Mouse (Mus musculus): ENCODE measurements at regions not wholly inside any gene's neighbourhood (a gene's known extent, or its start where the extent isn't known, plus 50 kb on each side); places are given as distances from the start of the nearest gene placed in this dataset.

DNA sequence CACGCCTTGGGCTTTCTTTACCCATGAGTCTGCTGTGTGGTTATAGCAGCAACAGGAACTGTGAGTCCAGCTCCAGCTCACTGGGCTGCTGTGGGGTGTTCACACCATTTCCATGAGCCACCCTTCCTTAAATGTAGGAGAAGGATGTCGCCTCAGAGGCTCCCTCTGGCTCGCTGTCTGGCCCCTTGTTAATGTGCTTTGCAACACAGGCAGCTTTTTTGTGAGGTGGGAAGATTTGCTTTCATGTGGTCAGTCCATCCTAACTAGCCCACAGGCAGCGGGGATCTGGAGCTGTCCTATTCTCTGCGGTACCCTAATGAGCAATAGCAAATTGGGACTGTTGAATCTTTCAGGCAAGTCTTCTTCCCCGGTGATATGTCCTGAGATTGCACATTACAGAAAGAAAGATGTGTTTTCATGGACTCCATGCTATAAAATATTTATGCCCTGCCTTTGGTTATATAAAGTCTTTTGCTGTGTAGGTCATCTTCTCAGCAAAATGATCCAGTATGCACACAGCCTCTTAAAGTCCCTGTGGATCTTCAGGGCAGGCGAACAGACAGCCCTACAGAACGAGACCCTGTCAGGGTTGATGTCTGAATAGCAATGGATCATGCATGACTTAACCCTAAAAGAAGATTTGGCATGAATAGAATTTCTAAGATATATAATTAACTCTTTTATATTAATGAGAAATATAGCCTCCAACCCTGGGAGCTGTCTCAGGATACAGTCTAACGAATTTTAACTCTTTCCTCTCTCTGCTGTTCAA is 359.8 kb downstream of the Slc4a3 start:
- no peak for TF ChIP-seq EP300 (IDR thresholded peaks at IDR 0.05; ENCODE audit: low read depth)
- TF ChIP-seq CTCF (IDR thresholded peaks at IDR 0.05; ENCODE audit: low read depth) = no peak
- Histone ChIP-seq H3K4me1 (ENCODE audit: insufficient read depth) (no peaks in the 10 kb centered on the region), H3K27me3 (ENCODE audit: insufficient read depth, low read length) (no peaks in the 10 kb centered on the region), H3K9me3 (ENCODE audit: low read length) (no peaks in the 10 kb centered on the region), H3K27ac (ENCODE audit: low read depth) (no peak overlapping the region), H3K4me2 (ENCODE audit: low read depth, low read length) (no peak overlapping the region), H3K9ac (replicated peaks) (no peak overlapping the region), H3K4me3 (ENCODE audit: low read depth, low read length) (no peak overlapping the region), H3K36me3 (replicated peaks; ENCODE audit: insufficient read depth, low read length) (no peaks in the 10 kb centered on the region)
- WGBS (ENCODE audit: insufficient replicate concordance) = 71% methylated on average over 9 of the region's 9 CpGs
- no peak for ATAC-seq
- DNase-seq = no peak

- DNase-seq (no peak), ATAC-seq (no peak)
- H3K27ac ChIP-seq (ENCODE audit: low read depth) = no peak overlapping the region
- no peaks in the 10 kb centered on the region for H3K36me3 ChIP-seq (replicated peaks; ENCODE audit: insufficient read depth, low read length)
- H3K4me3 ChIP-seq (ENCODE audit: low read depth, low read length) = no peak overlapping the region
- H3K4me1 ChIP-seq (ENCODE audit: insufficient read depth) = no peaks in the 10 kb centered on the region
- TF ChIP-seq EP300 (IDR thresholded peaks at IDR 0.05; ENCODE audit: low read depth) = no peak
- no peak overlapping the region for H3K4me2 ChIP-seq (ENCODE audit: low read depth, low read length)
- H3K9me3 ChIP-seq (ENCODE audit: low read length) = no peaks in the 10 kb centered on the region
- WGBS (ENCODE audit: insufficient replicate concordance) = 92% methylated on average over 2 of the region's 2 CpGs
- no peak overlapping the region for H3K9ac ChIP-seq (replicated peaks)
- no peaks in the 10 kb centered on the region for H3K27me3 ChIP-seq (ENCODE audit: insufficient read depth, low read length)
These were observed 369.2 kb downstream of the Slc4a3 start for GRCm38 (mm10) chr1:75915311-75915710.

DNA sequence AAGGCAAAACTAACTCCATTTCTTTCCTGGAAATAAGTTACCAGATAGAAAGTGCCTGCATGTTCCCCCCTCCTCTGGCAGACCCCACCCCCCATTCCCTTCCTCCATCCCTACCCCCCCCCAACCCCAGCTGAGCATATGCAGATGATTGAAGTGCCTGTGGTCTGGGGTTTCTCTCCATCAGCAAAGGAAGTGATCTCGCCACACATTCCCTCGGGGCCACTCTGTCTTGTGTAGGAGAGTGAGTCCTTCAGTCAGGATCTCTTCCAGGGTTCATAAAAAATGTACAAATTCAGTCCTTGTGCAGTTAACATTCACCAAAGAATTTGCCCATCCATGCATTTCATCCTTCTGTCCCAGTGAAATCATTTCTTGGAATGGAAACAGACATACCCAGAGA is 370.1 kb downstream of the Slc4a3 start:
- Histone ChIP-seq H3K4me2 (ENCODE audit: low read depth, low read length) (no peak overlapping the region), H3K9ac (replicated peaks) (no peak overlapping the region), H3K27me3 (ENCODE audit: insufficient read depth, low read length) (no peaks in the 10 kb centered on the region), H3K36me3 (replicated peaks; ENCODE audit: insufficient read depth, low read length) (no peaks in the 10 kb centered on the region), H3K4me1 (ENCODE audit: insufficient read depth) (no peaks in the 10 kb centered on the region), H3K9me3 (ENCODE audit: low read length) (no peaks in the 10 kb centered on the region), H3K27ac (ENCODE audit: low read depth) (no peak overlapping the region), H3K4me3 (ENCODE audit: low read depth, low read length) (no peak overlapping the region)
- 21% methylated on average over 2 of the region's 2 CpGs for WGBS (ENCODE audit: insufficient replicate concordance)
- TF ChIP-seq CTCF (IDR thresholded peaks at IDR 0.05; ENCODE audit: low read depth) (no peak), EP300 (IDR thresholded peaks at IDR 0.05; ENCODE audit: low read depth) (no peak)
- ATAC-seq = no peak
- no peak for DNase-seq

DNA sequence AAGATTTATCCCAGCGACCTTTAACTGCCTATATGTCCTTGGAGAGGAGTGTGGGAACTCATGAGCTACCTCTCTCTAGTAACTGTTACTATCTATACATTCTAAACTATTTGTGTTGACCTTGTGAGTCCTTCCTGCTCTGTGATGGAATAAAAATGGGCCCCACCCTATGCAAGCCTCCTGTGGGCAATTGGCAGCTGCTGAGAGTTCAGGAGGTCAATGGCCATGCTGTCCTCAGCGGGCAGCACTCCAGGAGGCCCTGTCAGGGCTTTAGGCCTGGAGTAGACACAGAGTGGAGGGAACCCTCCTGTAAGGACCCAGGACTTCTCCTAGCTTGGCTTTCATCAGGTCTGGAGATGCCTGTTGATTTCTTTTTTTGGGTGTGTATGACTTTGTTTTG is 373.1 kb downstream of the Slc4a3 start:
- DNase-seq (no peak), ATAC-seq (no peak)
- TF ChIP-seq EP300 (IDR thresholded peaks at IDR 0.05; ENCODE audit: low read depth) = no peak
- no peak for TF ChIP-seq CTCF (IDR thresholded peaks at IDR 0.05; ENCODE audit: low read depth)
- Histone ChIP-seq H3K9ac (replicated peaks) (no peak overlapping the region), H3K36me3 (replicated peaks; ENCODE audit: insufficient read depth, low read length) (no peaks in the 10 kb centered on the region), H3K4me2 (ENCODE audit: low read depth, low read length) (no peak overlapping the region), H3K4me1 (ENCODE audit: insufficient read depth) (no peaks in the 10 kb centered on the region), H3K27ac (ENCODE audit: low read depth) (no peak overlapping the region), H3K9me3 (ENCODE audit: low read length) (no peaks in the 10 kb centered on the region), H3K4me3 (ENCODE audit: low read depth, low read length) (no peak overlapping the region), H3K27me3 (ENCODE audit: insufficient read depth, low read length) (no peaks in the 10 kb centered on the region)
- WGBS (ENCODE audit: insufficient replicate concordance) = 61% methylated on average over 2 of the region's 2 CpGs

GRCm38 (mm10) chr1:75925046-75925445 is 379.0 kb downstream of the Slc4a3 start:
- 73% methylated on average over 8 of the region's 8 CpGs for WGBS (ENCODE audit: insufficient replicate concordance)
- H3K4me1 ChIP-seq (ENCODE audit: insufficient read depth) = no peaks in the 10 kb centered on the region
- no peaks in the 10 kb centered on the region for H3K36me3 ChIP-seq (replicated peaks; ENCODE audit: insufficient read depth, low read length)
- H3K9ac ChIP-seq (replicated peaks) = no peak overlapping the region
- no peak overlapping the region for H3K4me3 ChIP-seq (ENCODE audit: low read depth, low read length)
- no peak overlapping the region for H3K27ac ChIP-seq (ENCODE audit: low read depth)
- ATAC-seq = no peak
- no peak for TF ChIP-seq CTCF (IDR thresholded peaks at IDR 0.05; ENCODE audit: low read depth)
- no peak for TF ChIP-seq EP300 (IDR thresholded peaks at IDR 0.05; ENCODE audit: low read depth)
- no peak overlapping the region for H3K4me2 ChIP-seq (ENCODE audit: low read depth, low read length)
- H3K27me3 ChIP-seq (ENCODE audit: insufficient read depth, low read length) = no peaks in the 10 kb centered on the region
- no peak for DNase-seq
- no peaks in the 10 kb centered on the region for H3K9me3 ChIP-seq (ENCODE audit: low read length)

DNA sequence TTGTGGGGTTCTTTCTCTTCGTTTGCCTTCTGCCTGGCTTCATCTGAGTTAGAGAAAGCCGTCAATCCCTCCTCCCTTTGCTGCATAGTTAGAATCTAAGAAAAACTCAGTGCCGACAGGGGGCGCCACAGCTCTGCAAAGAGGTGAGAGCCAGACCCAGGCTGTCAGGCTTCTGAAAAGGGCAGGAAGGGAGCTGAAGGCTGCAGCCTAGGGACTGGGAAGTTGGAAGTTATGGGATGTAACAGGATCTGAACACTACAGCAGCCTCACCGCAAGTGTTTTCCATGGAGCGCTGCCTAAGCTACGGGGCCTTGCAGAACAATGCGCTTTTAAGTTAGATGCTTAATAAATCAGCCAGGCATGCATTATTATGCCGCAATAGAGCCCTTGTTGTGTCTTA is 379.7 kb downstream of the Slc4a3 start:
- 43% methylated on average over 9 of the region's 9 CpGs for WGBS (ENCODE audit: insufficient replicate concordance)
- no peak for TF ChIP-seq EP300 (IDR thresholded peaks at IDR 0.05; ENCODE audit: low read depth)
- TF ChIP-seq CTCF (IDR thresholded peaks at IDR 0.05; ENCODE audit: low read depth) = peak; percentile 70
- no peak overlapping the region for H3K4me2 ChIP-seq (ENCODE audit: low read depth, low read length)
- no peaks in the 10 kb centered on the region for H3K36me3 ChIP-seq (replicated peaks; ENCODE audit: insufficient read depth, low read length)
- DNase-seq (peak; percentile 80), ATAC-seq (no peak)
- H3K9me3 ChIP-seq (ENCODE audit: low read length) = no peaks in the 10 kb centered on the region
- H3K9ac ChIP-seq (replicated peaks) = no peak overlapping the region
- no peak overlapping the region for H3K4me3 ChIP-seq (ENCODE audit: low read depth, low read length)
- no peaks in the 10 kb centered on the region for H3K27me3 ChIP-seq (ENCODE audit: insufficient read depth, low read length)
- no peaks in the 10 kb centered on the region for H3K4me1 ChIP-seq (ENCODE audit: insufficient read depth)
- no peak overlapping the region for H3K27ac ChIP-seq (ENCODE audit: low read depth)

All from liver, postnatal 0 days (tissue).